Mouse (Mus musculus): ENCODE measurements around the gene Calcoco1. TPM values are rescaled to one million over a fixed set of nuclear protein-coding genes. Genes with fewer than 3 reads are reported as not detected.

Gene Calcoco1
- total and polyA plus RNA-seq, 3 experiments = 2.9 to 19.0 TPM; not detected in 1

GRCm38 (mm10) chr15:102723358-102724135 lies 1.6 kb upstream of the Calcoco1 start:
- 0 out of 2 replicates have a peak, but pooled peaks have one; percentile 15 for TF ChIP-seq ZNF384 (IDR thresholded peaks at IDR 0.05; ENCODE audit: low read depth, low read length)
- TF ChIP-seq POLR2AphosphoS5 (IDR thresholded peaks at IDR 0.05; ENCODE audit: borderline replicate concordance, low read depth, low read length) = no peak
- peaks cover 5 to 21% of the 10 kb centered on the region in 2 experiments; a peak in 3 of 4 replicates for H3K4me1 ChIP-seq (ENCODE audit: control insufficient read depth in 1 of 2, insufficient read depth in 2 of 2, low read length in 2 of 2)
- H3K4me3 ChIP-seq (ENCODE audit: control insufficient read depth in 1 of 2, insufficient read depth in 1 of 2, low read depth in 2 of 2, low read length in 2 of 2) = no peak overlapping the region
- no peaks in the 10 kb centered on the region for H3K79me2 ChIP-seq (ENCODE audit: control insufficient read depth, insufficient read depth, low read length, poor library complexity)
- no peak overlapping the region for H3K27ac ChIP-seq (ENCODE audit: control insufficient read depth, low read depth, low read length)
- H3K9ac ChIP-seq (ENCODE audit: control insufficient read depth, low read depth, low read length, poor library complexity, severe bottlenecking) = no peak overlapping the region
- no peak for DNase-seq (ENCODE audit: low read depth, low spot score)
- H3K27me3 ChIP-seq (ENCODE audit: control insufficient read depth in 1 of 2, insufficient read depth in 2 of 2, low read length in 2 of 2) = peaks cover 9 to 14% of the 10 kb centered on the region in 2 experiments
- peaks cover 0 to 7% of the 10 kb centered on the region in 2 experiments; a peak in 2 of 4 replicates for H3K36me3 ChIP-seq (ENCODE audit: control insufficient read depth in 1 of 2, insufficient read depth in 2 of 2, low read length in 2 of 2)
- no peaks in the 10 kb centered on the region for H3K9me3 ChIP-seq (replicated peaks; ENCODE audit: insufficient read depth, low read length)

DNA sequence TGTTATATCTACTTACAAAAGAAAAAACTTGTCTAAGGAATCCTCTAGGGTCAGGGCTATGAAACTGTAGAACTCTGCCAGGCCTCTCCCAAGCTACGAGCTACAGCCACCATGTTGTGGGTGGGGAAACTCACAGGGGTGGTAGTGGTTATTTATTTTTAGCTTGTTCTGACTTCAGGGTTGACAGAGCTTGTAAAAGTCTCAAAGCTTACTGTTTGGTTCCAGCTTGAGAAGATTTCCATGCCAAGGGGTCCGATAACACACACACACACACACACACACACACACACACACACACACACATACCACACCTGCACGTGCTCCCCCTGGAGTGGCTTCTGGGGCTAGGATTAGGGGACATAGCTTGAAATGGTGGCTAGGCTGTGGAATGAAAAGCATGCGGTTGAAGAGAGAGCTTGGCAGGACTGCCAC lies 538 bp upstream of the Calcoco1 start:
- peak overlapping the region; percentile 56 for H3K9ac ChIP-seq (ENCODE audit: control insufficient read depth, low read depth, low read length, poor library complexity, severe bottlenecking)

GRCm38 (mm10) chr15:102721016-102721898 lies 721 bp downstream of the Calcoco1 start:
- Histone ChIP-seq H3K9ac (ENCODE audit: control insufficient read depth, low read depth, low read length, poor library complexity, severe bottlenecking) (peak overlapping the region; percentile 58), H3K27ac (ENCODE audit: control insufficient read depth, low read depth, low read length) (no peak overlapping the region)
- TF ChIP-seq ZC3H11A (IDR thresholded peaks at IDR 0.05; ENCODE audit: low read depth, low read length) (no peak), USF1 (IDR thresholded peaks at IDR 0.05; ENCODE audit: low read depth, low read length) (peak; percentile 84), ZNF384 (IDR thresholded peaks at IDR 0.05; ENCODE audit: low read depth, low read length) (0 out of 2 replicates have a peak, but pooled peaks have one; percentile 3), HCFC1 (IDR thresholded peaks at IDR 0.05; ENCODE audit: low read depth, low read length) (peak; percentile 44; the same call in 1 of the 2 replicates), NRF1 (IDR thresholded peaks at IDR 0.05; ENCODE audit: insufficient read depth, low read depth, low read length, poor library complexity, severe bottlenecking) (no peak), ZKSCAN1 (IDR thresholded peaks at IDR 0.05; ENCODE audit: low read depth, low read length) (no peak), ETS1 (IDR thresholded peaks at IDR 0.05; ENCODE audit: low read depth, low read length) (0 out of 2 replicates have a peak, but pooled peaks have one; percentile 2), KAT2A (conservative IDR thresholded peaks at IDR 0.05; ENCODE audit: low read depth, low read length) (no peak), POLR2A (IDR thresholded peaks at IDR 0.05; ENCODE audit: control insufficient read depth in 1 of 2, insufficient read depth in 1 of 2, low read depth in 1 of 2, low read length in 2 of 2, poor library complexity in 1 of 2) (no peak), SMC3 (IDR thresholded peaks at IDR 0.05; ENCODE audit: low read depth, low read length) (no peak)

More for the DNA sequence above, 538 bp upstream of the Calcoco1 start:
- Histone ChIP-seq H3K27me3 (ENCODE audit: control insufficient read depth in 1 of 2, insufficient read depth in 2 of 2, low read length in 2 of 2) (peaks cover 3% of the 10 kb centered on the region in 2 experiments), H3K36me3 (ENCODE audit: control insufficient read depth in 1 of 2, insufficient read depth in 2 of 2, low read length in 2 of 2) (peaks cover 0 to 7% of the 10 kb centered on the region in 2 experiments; a peak in 2 of 4 replicates), H3K4me3 (ENCODE audit: control insufficient read depth in 1 of 2, insufficient read depth in 1 of 2, low read depth in 2 of 2, low read length in 2 of 2) (peak overlapping the region; percentile 1 to 50; a peak in 2 of 4 replicates), H3K79me2 (ENCODE audit: control insufficient read depth, insufficient read depth, low read length, poor library complexity) (no peaks in the 10 kb centered on the region), H3K27ac (ENCODE audit: control insufficient read depth, low read depth, low read length) (peak overlapping the region; percentile 44; the same call in 1 of the 2 replicates), H3K9me3 (replicated peaks; ENCODE audit: insufficient read depth, low read length) (no peaks in the 10 kb centered on the region), H3K4me1 (ENCODE audit: control insufficient read depth in 1 of 2, insufficient read depth in 2 of 2, low read length in 2 of 2) (peaks cover 5 to 21% of the 10 kb centered on the region in 2 experiments; a peak in 3 of 4 replicates)
- no peak for DNase-seq (ENCODE audit: low read depth, low spot score)
- TF ChIP-seq TAL1 (IDR thresholded peaks at IDR 0.05; ENCODE audit: low read length) = no peak
- TF ChIP-seq SMC3 (IDR thresholded peaks at IDR 0.05; ENCODE audit: low read depth, low read length) = no peak
- no peak for TF ChIP-seq JUND (IDR thresholded peaks at IDR 0.05; ENCODE audit: low read depth, low read length)
- peak; percentile 28; the same call in 1 of the 2 replicates for TF ChIP-seq ETS1 (IDR thresholded peaks at IDR 0.05; ENCODE audit: low read depth, low read length)
- 0 out of 4 replicates have a peak, but pooled peaks of 1 of the 2 experiments have one; percentile 18 for TF ChIP-seq POLR2A (IDR thresholded peaks at IDR 0.05; ENCODE audit: control insufficient read depth in 1 of 2, insufficient read depth in 1 of 2, low read depth in 1 of 2, low read length in 2 of 2, poor library complexity in 1 of 2)
- 0 out of 2 replicates have a peak, but pooled peaks have one; percentile 17 for TF ChIP-seq NELFE (IDR thresholded peaks at IDR 0.05; ENCODE audit: low read depth, low read length)

More at GRCm38 (mm10) chr15:102721016-102721898, 721 bp downstream of the Calcoco1 start:
- DNase-seq (ENCODE audit: low read depth, low spot score) = peak; percentile 68
- no peaks in the 10 kb centered on the region for H3K27me3 ChIP-seq (ENCODE audit: control insufficient read depth in 1 of 2, insufficient read depth in 2 of 2, low read length in 2 of 2)
- H3K36me3 ChIP-seq (ENCODE audit: control insufficient read depth in 1 of 2, insufficient read depth in 2 of 2, low read length in 2 of 2) = peaks cover 0 to 7% of the 10 kb centered on the region in 2 experiments; a peak in 2 of 4 replicates
- H3K4me3 ChIP-seq (ENCODE audit: control insufficient read depth in 1 of 2, insufficient read depth in 1 of 2, low read depth in 2 of 2, low read length in 2 of 2) = peak overlapping the region; percentile 58 to 85
- H3K79me2 ChIP-seq (ENCODE audit: control insufficient read depth, insufficient read depth, low read length, poor library complexity) = no peaks in the 10 kb centered on the region
- peaks cover 5 to 21% of the 10 kb centered on the region in 2 experiments; a peak in 3 of 4 replicates for H3K4me1 ChIP-seq (ENCODE audit: control insufficient read depth in 1 of 2, insufficient read depth in 2 of 2, low read length in 2 of 2)
- H3K9me3 ChIP-seq (replicated peaks; ENCODE audit: insufficient read depth, low read length) = no peaks in the 10 kb centered on the region

Measured in MEL (cell line).